Mouse (Mus musculus) liver, adult 2 months (tissue): Measurements from ENCODE around the gene 1110008L16Rik.

Experiments
- CTCF ChIP-seq: fragments of 200-500 bp; IDR thresholded peaks from 2 replicates; pipeline ENCODE4 v1.5.1; 2011; ENCODE audit warnings: low read depth, low read length, control low read depth
- POLR2A ChIP-seq: fragments of 200-500 bp; IDR thresholded peaks from 2 replicates; pipeline ENCODE4 v1.6.1; 2011; ENCODE audit warnings: low read length, control low read depth; ENCODE audit not compliant: insufficient read depth; ENCODE audit errors: extremely low read depth

DNA sequence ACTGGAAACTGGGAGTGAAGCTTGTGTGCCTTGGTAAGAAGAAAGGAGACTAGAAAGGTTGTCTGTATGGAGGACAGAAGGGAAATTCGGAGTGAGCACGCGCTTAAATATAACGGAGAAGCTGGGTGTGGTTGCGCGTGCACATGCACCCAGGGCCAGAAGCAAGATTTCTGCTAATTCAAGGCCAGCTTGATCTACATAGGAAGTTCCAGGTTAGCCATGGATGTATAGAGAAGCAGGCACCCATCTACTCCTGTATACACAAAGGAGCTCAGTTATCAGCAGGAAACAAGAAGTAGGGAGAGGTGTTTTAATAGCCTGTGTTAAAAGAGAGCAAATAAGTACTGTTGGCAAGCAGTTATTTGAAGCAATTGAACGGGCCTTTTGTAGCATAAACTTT lies 26.3 kb downstream of the 1110008L16Rik start:
- no peak for TF ChIP-seq POLR2A
- no peak for TF ChIP-seq CTCF
